In the genomic region with DNA sequence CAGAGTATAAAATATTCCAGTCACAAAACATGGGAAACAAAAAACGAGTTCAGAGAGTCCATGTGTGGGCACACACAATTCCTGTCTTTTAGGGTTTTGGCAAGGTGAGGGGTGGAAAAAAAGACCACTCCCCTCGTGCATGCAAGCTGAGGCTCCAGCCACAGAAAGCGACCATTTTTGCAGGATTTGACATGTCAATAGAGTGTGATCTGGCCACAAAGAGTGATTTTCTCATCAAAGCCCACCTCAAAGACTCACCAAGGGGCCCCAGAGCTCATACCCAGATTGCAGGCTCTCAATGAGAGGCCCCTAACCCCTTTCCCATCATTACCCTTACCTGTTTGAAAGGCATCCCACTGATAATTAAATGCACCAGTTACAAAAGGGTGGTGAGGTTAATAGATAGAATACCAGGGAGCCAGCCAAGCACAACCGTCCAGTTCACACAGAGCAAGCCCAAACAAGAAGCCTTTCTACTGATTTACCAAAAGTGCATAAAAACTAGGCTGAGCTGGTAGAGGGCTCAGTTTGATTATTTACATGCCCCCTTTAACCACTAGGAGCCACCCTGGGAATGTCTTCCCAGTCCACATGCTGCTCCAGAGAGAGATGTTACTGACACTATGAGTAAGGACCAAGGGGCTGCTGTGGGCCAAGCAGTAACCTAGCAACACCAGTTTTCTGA, we compare ENCODE assay signal across 9 mouse cellular contexts. TPM values are rescaled to one million over a fixed set of nuclear protein-coding genes. Genes with fewer than 3 reads are reported as not detected.
DNase-seq lines count a peak whose midpoint lies in the region; ATAC-seq lines count a peak whose summit lies in the region.
"Had no signal": no experiment of that assay in that cellular context is flagged by ENCODE, and none has a peak within 500 bp of the region (broad histone marks: within the 10 kb centered on the region; RNA-seq: fewer than 3 reads in every experiment).

No protein-coding gene starts in this region.

- no peaks in the 10 kb centered on the region for H3K9me3 ChIP-seq in hindbrain, embryonic 13.5 days
- no peaks in the 10 kb centered on the region for H3K9me3 ChIP-seq in midbrain, embryonic 12.5 days
- H3K9me3 ChIP-seq: limb, embryonic 15.5 days had no signal

- H3K27me3 ChIP-seq in hindbrain, embryonic 13.5 days = 0 out of 2 replicates have a peak, but pooled peaks cover 13% of the 10 kb centered on the region
- H3K27me3 ChIP-seq in midbrain, embryonic 12.5 days = peaks cover 25% of the 10 kb centered on the region
- H3K27me3 ChIP-seq: limb, embryonic 15.5 days had no signal

- H3K9ac ChIP-seq in hindbrain, embryonic 13.5 days = no peak overlapping the region
- no peak overlapping the region for H3K9ac ChIP-seq in midbrain, embryonic 12.5 days (replicated peaks)
- H3K9ac ChIP-seq: limb, embryonic 15.5 days had no signal

- DNase-seq in embryo, embryonic 10.5 days (ENCODE audit: low spot score) = peak; percentile 68
- no peak for DNase-seq in embryo, embryonic 11 days
- DNase-seq in 3T3-L1 (ENCODE audit: low read depth, low spot score) = peak; percentile 15
- no peak for DNase-seq in adrenal gland, adult (ENCODE audit: inconsistent age in 2 of 2, low spot score in 1 of 2)
- no peak for DNase-seq in spleen, postnatal 4 days (ENCODE audit: low spot score in 2 of 2)
- no peak for DNase-seq in testis, postnatal 14 days (ENCODE audit: low spot score)

- H3K36me3 ChIP-seq in hindbrain, embryonic 13.5 days = peaks cover under 1% of the 10 kb centered on the region; the same call in 1 of the 2 replicates
- peaks cover 4% of the 10 kb centered on the region; the same call in 1 of the 2 replicates for H3K36me3 ChIP-seq in midbrain, embryonic 12.5 days

- WGBS in hindbrain, embryonic 13.5 days = 13% methylated on average over 4 of the region's 4 CpGs
- WGBS in midbrain, embryonic 12.5 days = 7% methylated on average over 4 of the region's 4 CpGs

- ATAC-seq in hindbrain, embryonic 13.5 days (ENCODE audit: low FRiP score) = no peak
- ATAC-seq in midbrain, embryonic 12.5 days (ENCODE audit: low FRiP score, low read depth) = peak; percentile 4; the same call in 1 of the 2 replicates

- no peak overlapping the region for H3K4me3 ChIP-seq in hindbrain, embryonic 13.5 days
- H3K4me3 ChIP-seq in midbrain, embryonic 12.5 days = peak overlapping the region; percentile 6; the same call in 1 of the 2 replicates
- H3K4me3 ChIP-seq: limb, embryonic 15.5 days had no signal

- peak overlapping the region; percentile 43 for H3K4me2 ChIP-seq in hindbrain, embryonic 13.5 days
- peak overlapping the region; percentile 77 for H3K4me2 ChIP-seq in midbrain, embryonic 12.5 days (replicated peaks)

- peaks cover 82% of the 10 kb centered on the region for H3K4me1 ChIP-seq in hindbrain, embryonic 13.5 days (replicated peaks)
- peaks cover 84% of the 10 kb centered on the region for H3K4me1 ChIP-seq in midbrain, embryonic 12.5 days

- 0 out of 2 replicates have a peak overlapping the region, but pooled peaks have one; percentile 24 for H3K27ac ChIP-seq in hindbrain, embryonic 13.5 days
- H3K27ac ChIP-seq in midbrain, embryonic 12.5 days (replicated peaks) = peak overlapping the region; percentile 47
- H3K27ac ChIP-seq: limb, embryonic 15.5 days had no signal

RNA-seq across cellular contexts. Expression of a gene that starts 6.1 kb away (rescaled TPM):
- 16.3 and 17.7 TPM in 2 replicates for polyA plus RNA-seq in hindbrain, embryonic 13.5 days (2015; fragmentation: Nextera tagmentation; extraction: Ambion mirVana)
- 51.2 and 53.0 TPM in 2 replicates for polyA plus RNA-seq in midbrain, embryonic 12.5 days (2016; fragmentation: Nextera tagmentation; extraction: Ambion mirVana)

Comparison
In these comparisons a context has a peak if more than half of its experiments do, and no peak if none do; other contexts are left out.
1. DNase-seq: peak in embryo, embryonic 10.5 days (single experiment) and 3T3-L1 (single experiment); none in embryo, embryonic 11 days (single experiment), adrenal gland, adult (0 of 2), spleen, postnatal 4 days (0 of 2) and testis, postnatal 14 days (single experiment).